Mouse (Mus musculus) E14TG2a.4 (cell line): ENCODE results near the gene Shb.

ENCODE experiments used
- CTCF ChIP-seq: conservative IDR thresholded peaks from 2 replicates; pipeline ENCODE4 v1.5.1; 2014; ENCODE audit warnings: low read length
- NANOG ChIP-seq: IDR thresholded peaks from 2 replicates; pipeline ENCODE4 v1.6.1; 2014; ENCODE audit warnings: borderline replicate concordance, low read length, mixed read lengths

GRCm38 (mm10) chr4:45455001-45455400, 77.3 kb downstream of the Shb start:
- no peak for TF ChIP-seq CTCF
- no peak for TF ChIP-seq NANOG
